Mouse (Mus musculus) Patski (cell line): ENCODE measurements around the gene 1700113H08Rik. TPM values are rescaled to one million over a fixed set of nuclear protein-coding genes. Genes with fewer than 3 reads are reported as not detected.

Source experiments
- ATAC-seq: fragments of 100-300 bp; one replicate; pipeline ENCODE4 v1.8.0; 2021
- CTCF ChIA-PET: fragments of 350-600 bp; sonication (Branson Sonifier 250); formaldehyde crosslinking; loops from one replicate; lab custom pipeline; 2022; ENCODE audit warnings: inconsistent platforms; lab: Charles Lee
- POLR2A ChIA-PET: fragments of 350-600 bp; sonication (Branson Sonifier 250); formaldehyde crosslinking; loops from one replicate; lab custom pipeline; 2022; ENCODE audit warnings: antibody characterized with exemption, inconsistent platforms; lab: Charles Lee
- DNase-seq: peaks from one replicate; pipeline ENCODE4 v3.0.0-alpha.2; 2011; ENCODE audit warnings: low read depth, low spot score
- H3K27me3 ChIP-seq: fragments of 371-371 bp; one replicate; pipeline ENCODE4 v1.5.1; 2021
- CTCF ChIP-seq: fragments of 100-300 bp; IDR thresholded peaks from one replicate; pipeline ENCODE4 v1.5.1; 2021
- in situ Hi-C: fragments of 300-500 bp; cut with MboI; formaldehyde crosslinking; loops from 3 replicates; pipeline ENCODE4 v1.11.1; 2018; ENCODE audit warnings: low pct_unique_long_range_greater_than_20kb, mixed read lengths
- polyA plus RNA-seq: library from polyadenylated mRNA; unstranded; gene quantifications from one replicate; pipeline ENCODE4 v1.2.3, GENCODE M21; 2021

1700113H08Rik gene
- polyA plus RNA-seq, 1 experiment from 2014 or later: not detected

DNA sequence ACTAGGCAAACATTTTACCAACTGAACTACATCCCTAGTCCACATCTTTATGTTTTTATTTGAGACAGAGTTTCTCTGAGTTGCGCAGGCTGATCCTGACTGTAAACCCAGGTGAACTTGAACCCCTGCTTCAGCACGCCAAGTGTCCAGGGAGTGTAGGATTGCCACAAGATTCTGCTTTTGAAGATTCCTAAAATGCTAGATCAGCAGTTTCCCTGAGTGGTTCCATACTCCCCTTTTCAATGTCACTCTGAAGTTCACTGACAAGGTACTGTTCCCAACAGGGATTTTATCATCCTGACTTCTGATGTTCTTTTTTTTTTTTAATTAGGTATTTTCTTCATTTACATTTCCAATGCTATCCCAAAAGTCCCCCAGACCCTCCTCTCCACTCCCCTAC lies 140.9 kb downstream of the 1700113H08Rik start:
- DNase-seq: no peak
- in situ Hi-C loops: no loop called here
- H3K27me3 ChIP-seq: peaks cover 7% of the 10 kb centered on the region
- POLR2A ChIA-PET: no interaction called here
- ATAC-seq: no peak
- TF ChIP-seq CTCF: no peak
- CTCF ChIA-PET: no interaction called here

DNA sequence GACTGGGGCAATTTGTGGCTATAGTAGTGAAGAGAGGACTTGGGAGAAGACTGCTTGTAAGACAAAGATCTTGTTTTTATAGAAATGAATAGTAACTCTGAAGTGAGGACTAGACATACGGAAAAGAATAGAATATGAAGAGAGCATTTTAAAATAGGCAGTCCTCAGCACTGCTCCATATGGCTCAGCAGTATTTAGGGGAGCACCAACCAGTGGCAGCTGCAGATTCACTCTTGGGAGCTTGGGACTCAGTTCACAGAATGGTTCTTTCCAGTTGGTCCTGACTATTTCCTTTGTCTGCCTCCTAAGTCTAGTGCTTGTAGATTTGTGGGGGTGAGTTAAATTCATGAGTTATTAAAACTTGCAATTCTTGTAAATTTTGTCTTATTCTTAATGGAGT lies 151.6 kb downstream of the 1700113H08Rik start:
- POLR2A ChIA-PET: no interaction called here
- no peak for TF ChIP-seq CTCF

DNA sequence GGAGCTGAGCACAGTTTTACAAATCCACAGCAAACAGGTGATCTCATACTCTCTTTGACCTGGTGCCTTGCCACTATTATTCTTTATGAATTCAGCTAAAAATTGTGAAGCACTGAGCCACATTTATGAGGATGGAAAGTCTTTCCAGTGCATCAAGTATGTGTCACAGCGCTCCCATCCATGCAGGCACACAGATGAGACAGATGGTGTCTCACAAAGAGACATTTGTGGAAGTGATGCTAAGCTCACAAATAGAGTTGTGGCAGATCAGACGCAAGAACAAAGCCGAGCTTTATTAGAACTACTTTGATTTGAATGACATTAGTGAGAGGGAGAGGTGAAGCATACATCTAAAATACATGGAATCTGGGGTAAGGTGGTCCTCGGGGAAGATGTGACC lies 153.2 kb downstream of the 1700113H08Rik start:
- CTCF ChIA-PET: no interaction called here
- peaks cover 15% of the 10 kb centered on the region for H3K27me3 ChIP-seq
- in situ Hi-C loops: no loop called here
- ATAC-seq: no peak
- TF ChIP-seq CTCF: no peak
- POLR2A ChIA-PET: no interaction called here
- no peak for DNase-seq

More for the DNA sequence above, 151.6 kb downstream of the 1700113H08Rik start:
- no peak for DNase-seq
- H3K27me3 ChIP-seq: peaks cover 11% of the 10 kb centered on the region
- no peak for ATAC-seq
- in situ Hi-C loops: no loop called here
- CTCF ChIA-PET: interaction anchor here (1.1 kb wide), 1 partner anchor 12 kb away, joined by 3 read pairs; no protein-coding TSS in a partner anchor

DNA sequence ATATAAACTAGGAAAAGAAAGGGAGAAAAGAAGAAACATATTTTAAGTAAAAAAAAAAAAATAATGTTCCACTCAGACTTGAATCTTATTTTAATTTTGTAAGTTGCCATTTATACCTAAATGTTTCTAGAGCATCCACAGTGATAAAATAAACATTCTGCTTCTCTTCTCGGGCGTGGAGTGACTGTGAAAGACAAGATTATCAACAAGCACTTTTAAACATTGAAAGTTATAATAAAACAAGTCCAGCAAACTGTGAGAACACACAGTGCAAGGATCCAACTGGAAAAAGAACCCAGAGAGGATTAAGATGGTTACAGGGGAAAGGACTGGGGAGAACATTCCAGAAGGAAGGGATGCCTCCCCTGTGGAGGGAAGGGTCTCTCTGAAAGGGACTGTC lies 155.0 kb downstream of the 1700113H08Rik start:
- in situ Hi-C loops: no loop called here

DNA sequence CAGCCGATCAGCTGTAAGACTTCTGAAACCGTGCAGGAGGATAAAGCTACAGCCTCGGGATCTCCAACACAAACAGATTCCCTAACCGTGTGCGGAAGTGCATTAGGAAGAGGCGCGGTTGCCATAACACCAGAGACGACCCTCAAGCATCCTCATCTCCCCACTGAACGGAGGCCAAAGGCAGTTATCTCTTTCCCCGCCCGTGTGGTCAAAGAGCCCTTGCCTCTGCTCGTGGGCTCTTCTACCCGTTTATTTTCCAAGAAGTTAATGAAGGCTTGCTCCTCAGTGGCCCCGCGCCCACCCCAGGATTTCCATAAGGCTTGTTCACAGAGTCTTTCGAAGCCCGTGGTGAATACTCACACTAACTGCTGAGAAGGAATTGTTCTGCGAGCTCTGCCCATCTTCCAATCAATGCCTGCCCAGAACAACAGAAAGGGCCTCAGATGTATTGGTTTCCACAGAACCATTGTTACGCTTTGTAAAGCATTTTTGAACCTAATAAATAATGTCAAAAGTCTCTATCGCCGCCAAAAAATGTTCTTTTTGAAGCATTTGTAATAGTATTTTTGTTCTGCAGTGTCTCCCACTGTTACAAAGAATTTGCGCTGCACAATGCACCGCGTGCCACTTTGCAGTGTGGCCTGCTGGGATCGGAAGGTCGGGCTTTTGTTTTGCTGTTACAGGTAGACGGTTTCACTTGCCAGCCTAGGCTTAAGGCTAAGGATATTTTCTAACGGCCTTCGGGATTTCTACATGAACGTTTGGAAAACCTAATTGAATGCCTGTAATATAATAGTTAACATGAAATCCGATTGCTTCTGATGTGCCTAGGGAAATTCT lies 172.4 kb downstream of the 1700113H08Rik start:
- ChIA-PET POLR2A (no interaction called here), CTCF (interaction anchor here (1.0 kb wide), 1 partner anchor 19 kb away, joined by 3 read pairs; no protein-coding TSS in a partner anchor)
- ATAC-seq: no peak
- no peak for TF ChIP-seq CTCF
- in situ Hi-C loops: no loop called here
- peaks cover 41% of the 10 kb centered on the region for H3K27me3 ChIP-seq
- DNase-seq: no peak

More for the DNA sequence above, 155.0 kb downstream of the 1700113H08Rik start:
- peaks cover 18% of the 10 kb centered on the region for H3K27me3 ChIP-seq
- ChIA-PET POLR2A (no interaction called here), CTCF (no interaction called here)
- no peak for ATAC-seq
- TF ChIP-seq CTCF: no peak
- no peak for DNase-seq

DNA sequence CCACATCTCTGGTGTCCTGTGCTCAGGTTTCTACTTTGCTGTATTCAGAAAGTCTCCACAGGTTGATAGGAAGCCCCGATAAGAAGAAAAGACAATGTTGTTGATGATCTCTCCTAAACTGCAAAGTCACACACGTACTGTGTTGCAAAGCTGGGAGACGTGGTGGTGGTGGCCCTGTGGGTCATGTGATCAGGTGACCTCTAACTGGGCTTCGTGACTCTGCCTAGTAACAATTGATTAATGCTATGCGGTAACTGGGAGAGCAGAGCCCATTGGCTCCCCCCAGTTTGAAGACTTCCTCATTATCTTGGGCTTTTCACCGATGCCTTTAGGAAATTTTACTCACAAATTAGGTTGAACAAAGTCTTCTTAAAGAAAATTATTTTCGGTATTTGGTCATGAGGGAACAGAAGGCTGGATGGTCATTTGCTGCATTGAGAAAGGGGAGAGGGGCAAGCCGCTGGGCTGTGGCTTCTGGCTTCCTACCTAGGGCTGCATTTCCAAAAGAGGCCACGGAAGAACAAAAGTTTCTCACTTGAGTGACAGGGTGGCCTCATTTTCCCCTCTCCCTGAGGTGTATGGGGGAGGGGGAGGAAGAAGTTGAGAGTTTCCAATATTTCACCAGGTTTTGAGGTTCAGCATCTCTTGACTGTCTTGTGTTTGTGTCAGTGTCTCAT lies 181.6 kb downstream of the 1700113H08Rik start:
- CTCF ChIA-PET: interaction anchor here (2.0 kb wide), 1 partner anchor 8 kb away, joined by 6 read pairs; no protein-coding TSS in a partner anchor
- POLR2A ChIA-PET: no interaction called here
- no peak for ATAC-seq

GRCm38 (mm10) chr10:87271724-87272123 lies 213.9 kb downstream of the 1700113H08Rik start:
- DNase-seq: no peak
- ChIA-PET POLR2A (no interaction called here), CTCF (no interaction called here)
- ATAC-seq: no peak
- TF ChIP-seq CTCF: no peak
- H3K27me3 ChIP-seq: peaks cover 5% of the 10 kb centered on the region
- in situ Hi-C loops: no loop called here

More for the DNA sequence above, 181.6 kb downstream of the 1700113H08Rik start:
- H3K27me3 ChIP-seq: peaks cover 15% of the 10 kb centered on the region
- in situ Hi-C loops: no loop called here
- no peak for TF ChIP-seq CTCF
- no peak for DNase-seq

DNA sequence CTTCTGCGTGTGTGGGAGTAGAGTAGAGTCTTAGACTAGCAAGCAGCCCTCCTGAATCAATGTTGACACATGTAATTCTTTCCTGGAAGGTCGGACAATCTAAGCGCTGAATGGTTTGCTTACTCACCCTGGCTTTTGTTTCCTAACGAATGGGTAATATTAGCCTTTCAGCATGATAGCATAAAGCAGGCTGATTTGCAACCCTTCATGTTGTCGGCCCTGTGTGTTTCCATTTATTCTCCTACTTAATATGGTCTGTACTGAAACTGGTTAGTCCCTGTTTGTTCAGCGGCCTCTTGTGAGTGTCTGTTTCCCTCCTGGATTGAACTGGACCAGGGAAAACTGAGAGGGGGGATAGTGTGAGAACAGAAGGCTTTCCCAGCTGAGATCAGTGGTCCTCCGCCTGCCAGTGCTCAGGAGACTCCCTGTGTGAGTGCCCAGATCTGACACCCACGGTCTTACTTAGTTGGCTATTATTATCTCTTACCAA lies 214.3 kb downstream of the 1700113H08Rik start:
- CTCF ChIA-PET: no interaction called here

GRCm38 (mm10) chr10:87275075-87275474 lies 217.2 kb downstream of the 1700113H08Rik start:
- CTCF ChIA-PET: no interaction called here
- peaks cover 14% of the 10 kb centered on the region for H3K27me3 ChIP-seq
- in situ Hi-C loops: no loop called here
- ATAC-seq: no peak
- no peak for DNase-seq
- TF ChIP-seq CTCF: no peak
- POLR2A ChIA-PET: no interaction called here

More for the DNA sequence above, 214.3 kb downstream of the 1700113H08Rik start:
- DNase-seq (no peak), ATAC-seq (no peak)
- TF ChIP-seq CTCF: no peak
- POLR2A ChIA-PET: no interaction called here
- in situ Hi-C loops: no loop called here
- H3K27me3 ChIP-seq: peaks cover 5% of the 10 kb centered on the region

Other genes starting within 250 kb of the 1700113H08Rik start
- gene Stab2, start 50.0 kb upstream of the 1700113H08Rik start, polyA plus RNA-seq: 0.19 TPM